8 mouse cellular contexts compared by ENCODE assay signal in the genomic region with DNA sequence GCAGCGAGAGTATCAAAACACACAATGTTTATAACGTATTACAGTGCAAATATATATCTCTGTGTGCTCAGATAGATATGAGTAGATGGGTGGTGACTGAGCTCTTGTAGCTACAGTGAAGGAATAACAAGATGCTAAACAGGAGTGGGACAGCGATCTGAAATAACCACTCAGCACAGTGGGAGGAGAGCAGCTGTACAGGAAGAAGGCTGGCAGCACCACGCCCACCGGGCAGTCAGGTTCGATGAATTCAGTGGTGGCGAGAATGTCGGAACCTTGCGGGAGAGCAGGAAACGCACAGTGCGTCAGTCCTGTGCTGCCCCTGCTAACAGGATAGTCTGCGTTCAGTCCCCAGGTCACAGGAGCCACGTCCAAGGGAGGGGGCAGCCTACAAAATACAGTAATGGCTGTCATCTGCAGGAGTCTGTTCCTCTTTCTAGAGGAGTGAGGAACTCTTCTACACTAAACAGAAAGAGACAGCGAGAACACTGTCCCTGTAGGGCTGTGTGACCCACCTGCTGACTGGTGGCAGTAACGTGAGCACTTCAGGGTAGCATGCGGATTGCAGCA. TPM values are rescaled to one million over a fixed set of nuclear protein-coding genes. Genes with fewer than 3 reads are reported as not detected.
DNase-seq lines count a peak whose midpoint lies in the region; TF ChIP-seq lines count a peak whose summit lies in the region.
"Had no signal": no experiment of that assay in that cellular context is flagged by ENCODE, and none has a peak within 500 bp of the region (broad histone marks: within the 10 kb centered on the region; RNA-seq: fewer than 3 reads in every experiment).

No protein-coding gene starts in this region.

- TF ChIP-seq CTCF in gastrocnemius, adult 2 months (IDR thresholded peaks at IDR 0.05), result no peak

- no peak overlapping the region for H3K27ac ChIP-seq in gastrocnemius, adult 2 months
- H3K27ac ChIP-seq: heart, embryonic 15.5 days had no signal

- DNase-seq in CD4-positive helper T cell, adult 2 months (ENCODE audit: low read depth, low spot score), result peak; percentile 33
- peak; percentile 7 to 8 for DNase-seq in CD8-positive naive resting alpha-beta T cell, adult 2 months (ENCODE audit: low read depth in 2 of 2, low spot score in 2 of 2)
- peak; percentile 41 to 63 for DNase-seq in left cerebral cortex, postnatal 14 days (ENCODE audit: low spot score in 2 of 2)
- peak; percentile 37 for DNase-seq in right cerebral cortex, postnatal 14 days
- DNase-seq in gastrocnemius, postnatal 14 days, result no peak
- DNase-seq in gastrocnemius, adult 2 months, result no peak
- DNase-seq in embryo, embryonic 10.5 days (ENCODE audit: low spot score), result no peak

- no peak overlapping the region for H3K4me3 ChIP-seq in gastrocnemius, adult 2 months
- H3K4me3 ChIP-seq: heart, embryonic 15.5 days had no signal

- intact Hi-C loops in left cerebral cortex, postnatal 14 days (cut with DNase I), result no loop called here
- intact Hi-C loops in gastrocnemius, postnatal 14 days (cut with DNase I; ENCODE audit: low total_unique reads), result no loop called here
- intact Hi-C loops in gastrocnemius, adult 2 months (cut with DNase I), result no loop called here

RNA-seq across cellular contexts. Expression of gene Htra1, which starts 32.3 kb away (rescaled TPM):
- 100 to 1,000 TPM; 222 to 262 TPM for total RNA-seq in left cerebral cortex, postnatal 14 days (2021)
- total RNA-seq in gastrocnemius, postnatal 14 days (2021), result 10 to 100 TPM; 65.3 to 77.2 TPM
- total RNA-seq in gastrocnemius, adult 2 months (2021), result 10 to 100 TPM; 23.9 to 32.6 TPM

RNA-seq across cellular contexts. Expression of gene Plekha1, which starts 38.0 kb away (rescaled TPM):
- total RNA-seq in left cerebral cortex, postnatal 14 days (2021), result 10 to 100 TPM; 92.6 to 98.0 TPM
- total RNA-seq in gastrocnemius, postnatal 14 days (2021), result 10 to 100 TPM; 23.8 to 29.4 TPM
- 10 to 100 TPM; 23.4 to 28.2 TPM for total RNA-seq in gastrocnemius, adult 2 months (2021)

Comparison
In these comparisons a context has a peak if more than half of its experiments do, and no peak if none do; other contexts are left out.
1. DNase-seq: peak in CD4-positive helper T cell, adult 2 months (single experiment), CD8-positive naive resting alpha-beta T cell, adult 2 months (2 of 2), left cerebral cortex, postnatal 14 days (2 of 2) and right cerebral cortex, postnatal 14 days (single experiment); none in gastrocnemius, postnatal 14 days (single experiment), gastrocnemius, adult 2 months (single experiment) and embryo, embryonic 10.5 days (single experiment).